25 mouse cellular contexts compared by ENCODE assay signal in the genomic region with DNA sequence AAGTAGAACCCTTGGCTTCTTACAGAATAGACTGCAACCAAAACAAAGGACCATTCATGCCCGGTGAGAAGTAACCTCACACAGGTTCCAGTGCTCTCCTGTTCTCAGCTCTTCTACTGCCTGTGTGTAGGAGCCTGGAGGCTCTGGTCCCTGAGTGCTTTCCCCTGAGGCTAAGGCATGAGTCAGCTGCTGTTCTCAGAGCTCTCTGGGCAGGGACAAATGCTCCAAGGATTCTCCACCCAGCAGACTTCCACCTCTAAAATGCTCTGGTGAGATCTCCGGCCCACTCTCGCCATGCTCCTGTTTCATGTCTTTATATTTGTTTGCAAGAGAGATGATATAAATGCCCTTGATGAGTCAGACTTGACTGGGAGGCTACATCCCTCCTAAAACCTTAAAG.
A peak's percentile ranks its signal among the peaks of the same experiment; 100 is the strongest.
DNase-seq lines count a peak whose midpoint lies in the region; ATAC-seq and TF ChIP-seq lines count a peak whose summit lies in the region.
"Had no signal": no experiment of that assay in that cellular context is flagged by ENCODE, and none has a peak within 500 bp of the region (broad histone marks: within the 10 kb centered on the region; RNA-seq: fewer than 3 reads in every experiment).

No protein-coding gene starts in this region.

- no peaks in the 10 kb centered on the region for H3K36me3 ChIP-seq in neural tube, embryonic 15.5 days
- H3K36me3 ChIP-seq in thymus, adult 2 months (ENCODE audit: control insufficient read depth, insufficient read depth, low read length): no peaks in the 10 kb centered on the region
- H3K36me3 ChIP-seq: forebrain, embryonic 10.5 days; heart, embryonic 12.5 days; hindbrain, embryonic 12.5 days; limb, embryonic 15.5 days; midbrain, embryonic 13.5 days had no signal

- no peaks in the 10 kb centered on the region for H3K27me3 ChIP-seq in neural tube, embryonic 15.5 days (replicated peaks)
- no peaks in the 10 kb centered on the region for H3K27me3 ChIP-seq in thymus, adult 2 months (ENCODE audit: control insufficient read depth, insufficient read depth, low read length)
- H3K27me3 ChIP-seq: hindbrain, embryonic 12.5 days; limb, embryonic 15.5 days; midbrain, embryonic 13.5 days had no signal

- no peak for ATAC-seq in neural tube, embryonic 15.5 days (ENCODE audit: low FRiP score)
- ATAC-seq: forebrain, postnatal 0 days; midbrain, embryonic 13.5 days had no signal

- no peaks in the 10 kb centered on the region for H3K9me3 ChIP-seq in neural tube, embryonic 15.5 days (replicated peaks)
- H3K9me3 ChIP-seq: forebrain, embryonic 10.5 days; heart, embryonic 12.5 days; hindbrain, embryonic 12.5 days; limb, embryonic 15.5 days; midbrain, embryonic 13.5 days had no signal

- 66% methylated on average over 3 of the region's 3 CpGs for WGBS in neural tube, embryonic 15.5 days
- WGBS in thymus, adult 2 months: 92% methylated on average over 3 of the region's 3 CpGs

- peak; percentile 2 to 42 for DNase-seq in frontal cortex, adult 2 months (ENCODE audit: extremely low spot score in 1 of 2, low spot score in 1 of 2)
- no peak for DNase-seq in frontal cortex, postnatal 25 days (ENCODE audit: low spot score in 2 of 2)
- peak; percentile 8 to 20 for DNase-seq in right cerebral cortex, adult 2 months (ENCODE audit: low spot score in 2 of 2)
- no peak for DNase-seq in right cerebral cortex, postnatal 14 days
- peak; percentile 38 for DNase-seq in adrenal gland, postnatal 14 days
- DNase-seq in thymus, adult 2 months: no peak
- DNase-seq: cerebellum, adult 9-10 months; forebrain, postnatal 0 days; gastrocnemius, postnatal 14 days; heart, adult 18-20 months; heart, postnatal 10 days; kidney, adult 2 months; layer of hippocampus, adult 9-11 months; left cerebral cortex, postnatal 4 days; lung, embryonic 14.5 days; retina, postnatal 1 day; thymus, postnatal 36 days had no signal

- no peak overlapping the region for H3K4me2 ChIP-seq in neural tube, embryonic 15.5 days
- H3K4me2 ChIP-seq: heart, embryonic 12.5 days; hindbrain, embryonic 12.5 days; limb, embryonic 15.5 days; lung, embryonic 14.5 days; midbrain, embryonic 13.5 days had no signal

- TF ChIP-seq CTCF in thymus, adult 2 months (IDR thresholded peaks at IDR 0.05; ENCODE audit: borderline replicate concordance, control insufficient read depth, extremely low read depth, insufficient read depth, low read length, poor library complexity): no peak

- no peak for TF ChIP-seq POLR2A in thymus, adult 2 months (IDR thresholded peaks at IDR 0.05; ENCODE audit: control insufficient read depth, extremely low read depth, insufficient read depth, low read length, poor library complexity)

- H3K4me3 ChIP-seq in neural tube, embryonic 15.5 days (replicated peaks): no peak overlapping the region
- H3K4me3 ChIP-seq in thymus, adult 2 months (ENCODE audit: control insufficient read depth, insufficient read depth, low read length): no peak overlapping the region
- H3K4me3 ChIP-seq: forebrain, embryonic 10.5 days; heart, embryonic 12.5 days; hindbrain, embryonic 12.5 days; limb, embryonic 15.5 days; midbrain, embryonic 13.5 days had no signal

- no peak overlapping the region for H3K27ac ChIP-seq in neural tube, embryonic 15.5 days (replicated peaks)
- H3K27ac ChIP-seq in thymus, adult 2 months (ENCODE audit: control insufficient read depth, insufficient read depth, low read length): no peak overlapping the region
- H3K27ac ChIP-seq: forebrain, embryonic 10.5 days; hindbrain, embryonic 12.5 days; kidney, postnatal 0 days; limb, embryonic 15.5 days; liver, embryonic 14.5 days; midbrain, embryonic 13.5 days had no signal

- H3K4me1 ChIP-seq in neural tube, embryonic 15.5 days: no peaks in the 10 kb centered on the region
- H3K4me1 ChIP-seq in thymus, adult 2 months (replicated peaks; ENCODE audit: control insufficient read depth, insufficient read depth, low read length): no peaks in the 10 kb centered on the region
- H3K4me1 ChIP-seq: hindbrain, embryonic 12.5 days; limb, embryonic 15.5 days; midbrain, embryonic 13.5 days had no signal

- no peak overlapping the region for H3K9ac ChIP-seq in neural tube, embryonic 15.5 days (replicated peaks)
- H3K9ac ChIP-seq: forebrain, postnatal 0 days; heart, embryonic 12.5 days; hindbrain, embryonic 12.5 days; limb, embryonic 15.5 days; liver, embryonic 14.5 days; lung, embryonic 14.5 days; midbrain, embryonic 13.5 days had no signal

Comparison
In these comparisons a context has a peak if more than half of its experiments do, and no peak if none do; other contexts are left out.
1. DNase-seq: peak in frontal cortex, adult 2 months (2 of 2), right cerebral cortex, adult 2 months (2 of 2) and adrenal gland, postnatal 14 days (single experiment); none in frontal cortex, postnatal 25 days (0 of 2), right cerebral cortex, postnatal 14 days (single experiment) and thymus, adult 2 months (single experiment).